Mouse (Mus musculus): ENCODE data around the gene Amn. TPM values are rescaled to one million over a fixed set of nuclear protein-coding genes. Genes with fewer than 3 reads are reported as not detected.

Amn gene
- total and polyA plus RNA-seq, 2 experiments from 2014 or later = 0.90 to 7.5 TPM

DNA sequence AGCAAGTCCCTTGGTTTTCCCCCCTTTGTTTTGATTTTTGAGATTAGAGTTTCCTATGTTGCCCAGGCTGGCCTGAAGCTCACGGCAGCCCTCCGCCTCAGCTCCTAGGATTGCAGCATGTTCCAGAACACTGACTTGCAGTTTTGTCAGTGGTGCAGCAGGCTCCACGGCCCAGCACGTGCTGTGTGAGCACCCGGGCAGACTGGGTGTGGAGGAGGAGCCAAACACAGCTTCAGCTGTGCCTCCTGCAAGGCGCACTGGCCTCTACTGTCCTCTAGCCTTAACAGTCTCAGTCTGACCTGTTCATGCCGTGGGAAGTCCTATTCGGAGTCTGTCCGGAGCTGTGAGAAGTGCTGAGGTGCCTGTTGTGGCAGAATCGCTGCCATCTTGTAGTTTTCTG, 31.0 kb upstream of the Amn start:
- no peaks in the 10 kb centered on the region for H3K27me3 ChIP-seq (ENCODE audit: control insufficient read depth, insufficient read depth, low read length)
- TF ChIP-seq CTCF (IDR thresholded peaks at IDR 0.05; ENCODE audit: low read depth) (no peak), EP300 (IDR thresholded peaks at IDR 0.05; ENCODE audit: low read depth) (no peak)
- no peak overlapping the region for H3K4me2 ChIP-seq (ENCODE audit: low read depth, low read length)
- ATAC-seq (ENCODE audit: insufficient read depth, low read depth) (no peak), DNase-seq (ENCODE audit: low spot score) (no peak)
- peaks cover 2% of the 10 kb centered on the region; the same call in 1 of the 2 replicates for H3K4me1 ChIP-seq (ENCODE audit: control insufficient read depth, insufficient read depth)
- no peaks in the 10 kb centered on the region for H3K9me3 ChIP-seq (replicated peaks; ENCODE audit: control insufficient read depth, low read length)
- peaks cover 29% of the 10 kb centered on the region for H3K36me3 ChIP-seq (replicated peaks; ENCODE audit: control insufficient read depth, insufficient read depth, low read length)
- H3K9ac ChIP-seq (replicated peaks; ENCODE audit: low read depth, low read length) = no peak overlapping the region
- WGBS = 83% methylated on average over 10 of the region's 10 CpGs
- H3K27ac ChIP-seq (ENCODE audit: low read depth) = no peak overlapping the region
- H3K4me3 ChIP-seq (ENCODE audit: low read depth, low read length) = no peak overlapping the region

DNA sequence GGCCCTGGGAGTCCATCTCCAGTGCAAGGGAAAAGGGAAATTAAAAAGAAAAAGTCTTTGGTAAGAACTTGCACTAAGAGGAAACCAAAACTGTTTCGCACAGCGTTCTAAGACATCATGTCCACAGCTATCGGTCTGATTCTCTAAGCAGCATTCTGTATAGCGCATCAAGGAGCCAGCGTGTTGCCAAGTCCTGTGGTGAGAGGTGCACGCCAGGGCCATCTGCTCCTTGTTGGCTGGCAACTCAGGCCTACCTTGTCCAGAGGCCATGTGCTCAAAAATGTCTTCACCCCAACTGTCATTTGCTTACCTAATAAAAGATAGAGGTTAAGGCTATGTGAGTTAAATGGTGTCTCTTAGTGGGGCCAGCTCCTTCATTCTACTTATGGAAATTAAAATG, 29.0 kb upstream of the Amn start:
- WGBS = 95% methylated on average over 6 of the region's 6 CpGs
- TF ChIP-seq EP300 (IDR thresholded peaks at IDR 0.05; ENCODE audit: low read depth) (no peak), CTCF (IDR thresholded peaks at IDR 0.05; ENCODE audit: low read depth) (no peak)
- Histone ChIP-seq H3K9me3 (replicated peaks; ENCODE audit: control insufficient read depth, low read length) (no peaks in the 10 kb centered on the region), H3K9ac (replicated peaks; ENCODE audit: low read depth, low read length) (no peak overlapping the region), H3K27ac (ENCODE audit: low read depth) (no peak overlapping the region), H3K4me2 (ENCODE audit: low read depth, low read length) (no peak overlapping the region), H3K4me3 (ENCODE audit: low read depth, low read length) (no peak overlapping the region), H3K4me1 (ENCODE audit: control insufficient read depth, insufficient read depth) (no peaks in the 10 kb centered on the region), H3K36me3 (replicated peaks; ENCODE audit: control insufficient read depth, insufficient read depth, low read length) (peaks cover 33% of the 10 kb centered on the region), H3K27me3 (ENCODE audit: control insufficient read depth, insufficient read depth, low read length) (no peaks in the 10 kb centered on the region)
- ATAC-seq (ENCODE audit: insufficient read depth, low read depth) (no peak), DNase-seq (ENCODE audit: low spot score) (no peak)

DNA sequence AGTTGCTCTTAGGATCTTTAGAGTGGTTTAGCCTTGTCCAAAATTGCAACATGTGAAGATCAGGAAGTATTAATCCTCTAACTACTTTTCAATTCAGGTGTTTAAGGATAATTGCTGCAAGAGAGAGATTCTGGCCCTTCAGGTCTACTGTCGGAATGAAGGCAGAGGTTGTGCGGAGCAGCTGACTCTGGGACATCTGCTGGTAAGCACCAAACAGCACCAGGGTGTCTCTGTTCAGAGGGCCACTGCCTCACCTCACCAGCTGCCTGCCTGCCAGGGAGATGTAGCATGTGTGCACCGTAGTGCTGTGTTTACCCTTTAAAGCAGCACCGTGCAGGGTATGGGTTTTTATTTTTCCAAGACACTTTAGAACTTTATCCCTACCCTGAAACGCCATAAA, 28.5 kb upstream of the Amn start:
- TF ChIP-seq CTCF (IDR thresholded peaks at IDR 0.05; ENCODE audit: low read depth) (no peak), EP300 (IDR thresholded peaks at IDR 0.05; ENCODE audit: low read depth) (no peak)
- Histone ChIP-seq H3K27ac (ENCODE audit: low read depth) (no peak overlapping the region), H3K9me3 (replicated peaks; ENCODE audit: control insufficient read depth, low read length) (no peaks in the 10 kb centered on the region), H3K36me3 (replicated peaks; ENCODE audit: control insufficient read depth, insufficient read depth, low read length) (peaks cover 31% of the 10 kb centered on the region), H3K4me2 (ENCODE audit: low read depth, low read length) (no peak overlapping the region), H3K4me1 (ENCODE audit: control insufficient read depth, insufficient read depth) (no peaks in the 10 kb centered on the region), H3K4me3 (ENCODE audit: low read depth, low read length) (no peak overlapping the region), H3K9ac (replicated peaks; ENCODE audit: low read depth, low read length) (no peak overlapping the region), H3K27me3 (ENCODE audit: control insufficient read depth, insufficient read depth, low read length) (no peaks in the 10 kb centered on the region)
- 91% methylated on average over 5 of the region's 5 CpGs for WGBS
- DNase-seq (ENCODE audit: low spot score) (no peak), ATAC-seq (ENCODE audit: insufficient read depth, low read depth) (no peak)

DNA sequence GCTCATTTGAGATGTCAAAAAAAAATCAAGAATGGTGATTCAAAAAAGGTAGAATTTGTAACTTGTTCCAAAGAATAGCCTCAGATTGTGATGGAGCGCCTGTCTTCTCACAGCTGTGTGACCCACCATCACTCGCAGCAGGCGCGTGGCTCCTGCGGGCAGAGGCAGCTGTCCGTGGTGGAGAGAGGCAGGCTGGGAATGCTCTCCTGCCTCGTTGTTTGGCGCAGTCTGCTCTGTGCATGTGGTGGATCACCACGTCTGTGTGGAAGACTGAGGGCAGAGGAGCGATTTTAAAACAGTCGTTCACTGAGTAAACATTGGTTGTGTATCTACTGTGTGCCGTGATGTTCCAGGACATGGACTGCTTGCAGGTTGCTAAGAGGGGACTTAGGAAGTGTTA, 27.2 kb upstream of the Amn start:
- Histone ChIP-seq H3K27me3 (ENCODE audit: control insufficient read depth, insufficient read depth, low read length) (no peaks in the 10 kb centered on the region), H3K4me1 (ENCODE audit: control insufficient read depth, insufficient read depth) (no peaks in the 10 kb centered on the region), H3K9me3 (replicated peaks; ENCODE audit: control insufficient read depth, low read length) (no peaks in the 10 kb centered on the region), H3K4me3 (ENCODE audit: low read depth, low read length) (no peak overlapping the region), H3K36me3 (replicated peaks; ENCODE audit: control insufficient read depth, insufficient read depth, low read length) (peaks cover 21% of the 10 kb centered on the region), H3K9ac (replicated peaks; ENCODE audit: low read depth, low read length) (no peak overlapping the region), H3K27ac (ENCODE audit: low read depth) (no peak overlapping the region), H3K4me2 (ENCODE audit: low read depth, low read length) (no peak overlapping the region)
- no peak for DNase-seq (ENCODE audit: low spot score)
- ATAC-seq (ENCODE audit: insufficient read depth, low read depth) = no peak
- TF ChIP-seq CTCF (IDR thresholded peaks at IDR 0.05; ENCODE audit: low read depth) (no peak), EP300 (IDR thresholded peaks at IDR 0.05; ENCODE audit: low read depth) (no peak)
- WGBS = 91% methylated on average over 12 of the region's 12 CpGs

DNA sequence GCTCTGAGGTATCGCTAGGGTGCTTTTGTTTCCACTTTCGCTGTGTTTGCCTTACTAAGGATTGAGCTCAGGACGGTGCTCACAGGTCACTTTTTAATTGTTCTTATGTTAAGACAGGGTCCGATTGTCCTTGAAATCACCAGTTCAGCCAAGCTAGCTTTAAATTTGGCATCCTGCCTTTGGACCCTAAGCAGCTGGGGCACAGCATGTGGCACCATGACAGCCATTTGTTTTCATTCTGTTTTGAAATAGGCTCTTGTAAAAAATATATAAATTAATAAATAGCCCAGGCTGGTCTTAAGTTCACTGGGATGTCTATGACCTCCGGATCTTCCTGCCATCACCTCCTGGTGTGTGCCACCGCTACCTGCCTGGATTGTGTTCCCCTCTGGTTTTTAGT, 25.8 kb upstream of the Amn start:
- Histone ChIP-seq H3K9me3 (replicated peaks; ENCODE audit: control insufficient read depth, low read length) (no peaks in the 10 kb centered on the region), H3K27ac (ENCODE audit: low read depth) (no peak overlapping the region), H3K4me2 (ENCODE audit: low read depth, low read length) (no peak overlapping the region), H3K27me3 (ENCODE audit: control insufficient read depth, insufficient read depth, low read length) (no peaks in the 10 kb centered on the region), H3K36me3 (replicated peaks; ENCODE audit: control insufficient read depth, insufficient read depth, low read length) (peaks cover 16% of the 10 kb centered on the region), H3K4me1 (ENCODE audit: control insufficient read depth, insufficient read depth) (no peaks in the 10 kb centered on the region), H3K9ac (replicated peaks; ENCODE audit: low read depth, low read length) (no peak overlapping the region), H3K4me3 (ENCODE audit: low read depth, low read length) (no peak overlapping the region)
- 85% methylated on average over 6 of the region's 6 CpGs for WGBS
- TF ChIP-seq EP300 (IDR thresholded peaks at IDR 0.05; ENCODE audit: low read depth) (no peak), CTCF (IDR thresholded peaks at IDR 0.05; ENCODE audit: low read depth) (no peak)
- ATAC-seq (ENCODE audit: insufficient read depth, low read depth) = no peak
- DNase-seq (ENCODE audit: low spot score) = no peak

DNA sequence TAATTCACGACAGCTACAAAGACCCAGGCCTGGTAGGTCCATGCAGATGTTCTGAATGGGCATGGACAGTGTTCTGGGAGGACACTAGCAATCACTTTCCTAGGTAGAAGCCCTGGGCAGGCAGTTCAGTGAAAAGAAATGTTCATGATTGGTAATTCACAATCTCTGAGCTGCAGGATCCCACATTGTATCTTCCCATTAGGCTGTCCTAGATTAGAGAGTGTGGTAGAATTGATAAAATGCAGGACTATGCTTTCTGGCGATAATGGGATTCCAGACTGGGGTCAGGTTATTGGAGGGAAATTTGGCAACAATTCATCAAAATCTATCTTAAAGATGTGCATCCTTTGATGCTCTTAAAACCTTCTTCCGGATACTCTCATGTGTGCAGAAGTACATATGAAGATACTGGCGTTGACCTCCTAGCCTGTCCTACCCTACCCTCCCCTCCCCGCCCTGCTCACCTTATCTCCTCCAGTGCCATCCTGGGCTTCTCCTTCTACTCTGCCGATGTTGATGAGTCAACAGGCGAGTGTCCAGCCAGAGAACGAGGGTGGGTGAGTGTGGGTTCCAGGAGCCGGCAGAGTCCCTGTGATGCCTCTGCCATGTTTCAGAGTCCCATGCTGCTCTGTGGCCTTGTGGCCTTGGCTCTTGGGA, 24.0 kb upstream of the Amn start:
- TF ChIP-seq CTCF (IDR thresholded peaks at IDR 0.05; ENCODE audit: low read depth) = no peak
- no peak for TF ChIP-seq EP300 (IDR thresholded peaks at IDR 0.05; ENCODE audit: low read depth)
- DNase-seq (ENCODE audit: low spot score) (no peak), ATAC-seq (ENCODE audit: insufficient read depth, low read depth) (no peak)
- H3K4me1 ChIP-seq (ENCODE audit: control insufficient read depth, insufficient read depth) = no peaks in the 10 kb centered on the region
- H3K4me3 ChIP-seq (ENCODE audit: low read depth, low read length) = no peak overlapping the region
- 76% methylated on average over 9 of the region's 9 CpGs for WGBS
- no peak overlapping the region for H3K9ac ChIP-seq (replicated peaks; ENCODE audit: low read depth, low read length)
- H3K27me3 ChIP-seq (ENCODE audit: control insufficient read depth, insufficient read depth, low read length) = no peaks in the 10 kb centered on the region
- H3K27ac ChIP-seq (ENCODE audit: low read depth) = no peak overlapping the region
- no peaks in the 10 kb centered on the region for H3K9me3 ChIP-seq (replicated peaks; ENCODE audit: control insufficient read depth, low read length)
- peaks cover 16% of the 10 kb centered on the region for H3K36me3 ChIP-seq (replicated peaks; ENCODE audit: control insufficient read depth, insufficient read depth, low read length)
- H3K4me2 ChIP-seq (ENCODE audit: low read depth, low read length) = no peak overlapping the region

Data from heart, postnatal 0 days (tissue).